Mouse (Mus musculus) brain, embryonic 14.5 days (tissue): ENCODE measurements around the gene Ptger4.

Experiments used
- CTCF ChIP-seq: fragments of 200-500 bp; IDR thresholded peaks from 2 replicates; pipeline ENCODE4 v1.5.1; 2012; ENCODE audit warnings: inconsistent platforms, mild to moderate bottlenecking, moderate library complexity, borderline replicate concordance; ENCODE audit not compliant: insufficient read depth, insufficient read length; ENCODE audit errors: extremely low read depth
- POLR2A ChIP-seq: fragments of 200-500 bp; IDR thresholded peaks from 2 replicates; pipeline ENCODE4 v1.6.1; 2012; ENCODE audit warnings: mild to moderate bottlenecking, inconsistent platforms, borderline replicate concordance; ENCODE audit not compliant: poor library complexity, insufficient read depth, insufficient read length, severe bottlenecking; ENCODE audit errors: extremely low read depth

DNA sequence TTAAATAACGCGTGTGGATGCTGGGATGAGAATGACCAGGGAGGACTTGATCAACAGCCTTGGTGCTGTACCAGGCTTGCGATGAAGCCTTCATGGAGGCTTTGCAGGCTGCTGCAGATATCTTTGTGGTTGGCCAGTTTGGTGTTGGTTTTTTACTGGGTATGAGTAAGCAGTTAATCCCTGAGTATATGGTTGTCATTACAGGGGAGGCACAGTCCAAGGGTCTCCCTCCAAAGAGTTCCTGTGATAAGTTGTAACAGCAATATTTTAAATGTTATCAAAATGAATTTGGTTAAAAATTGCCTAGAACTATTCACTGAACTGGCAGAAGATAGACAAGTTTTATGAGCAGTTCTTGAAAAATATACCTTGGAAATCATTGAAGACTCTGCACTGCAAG lies 34.9 kb downstream of the Ptger4 start:
- TF ChIP-seq CTCF (no peak), POLR2A (no peak)
